Mouse (Mus musculus) heart, embryonic 15.5 days (tissue): Measurements from ENCODE around the gene Mrps2. TPM values are rescaled to one million over a fixed set of nuclear protein-coding genes. Genes with fewer than 3 reads are reported as not detected.

ENCODE experiments used
- polyA plus RNA-seq: library from polyadenylated mRNA; unstranded; fragments of >200 nt; fragmentation: Nextera tagmentation; extraction: Ambion mirVana; gene quantifications from 2 replicates; pipeline ENCODE4 v1.2.1, GENCODE M21; 2015

The Mrps2 gene
- polyA plus RNA-seq, 1 experiment from 2014 or later, result 45.2 TPM

Other genes starting within 250 kb of the Mrps2 start
- 3.1 TPM in 2 replicates for gene Ppp1r26, start 21.3 kb upstream of the Mrps2 start, polyA plus RNA-seq
- 0.26 and 0.41 TPM in 2 replicates for gene 1700007K13Rik, start 1.7 kb upstream of the Mrps2 start, polyA plus RNA-seq
- 0.67 and 1.1 TPM in 2 replicates for gene Gbgt1, start 28.8 kb downstream of the Mrps2 start, polyA plus RNA-seq
- 1.3 and 1.5 TPM in 2 replicates for gene Gm10134, start 38.0 kb downstream of the Mrps2 start, polyA plus RNA-seq
- gene Ralgds, start 45.1 kb downstream of the Mrps2 start, polyA plus RNA-seq, result 17.5 and 24.6 TPM in 2 replicates
- gene Cel, start 95.3 kb downstream of the Mrps2 start, polyA plus RNA-seq, result 0.25 TPM in 1 of 2 replicates, not detected in the other
- 24.0 and 27.8 TPM in 2 replicates for gene Gtf3c5, start 115.7 kb downstream of the Mrps2 start, polyA plus RNA-seq
- 0.25 and 1.5 TPM in 2 replicates for gene Gfi1b, start 153.9 kb downstream of the Mrps2 start, polyA plus RNA-seq
- 11.1 and 18.0 TPM in 2 replicates for gene Tsc1, start 173.2 kb downstream of the Mrps2 start, polyA plus RNA-seq
- gene Spaca9, start 231.7 kb downstream of the Mrps2 start, polyA plus RNA-seq, result 1.0 and 1.7 TPM in 2 replicates
- gene Ak8, start 232.1 kb downstream of the Mrps2 start, polyA plus RNA-seq, result 0.30 and 0.48 TPM in 2 replicates